Comparison of ENCODE assay signal across 8 mouse cellular contexts in the genomic region with DNA sequence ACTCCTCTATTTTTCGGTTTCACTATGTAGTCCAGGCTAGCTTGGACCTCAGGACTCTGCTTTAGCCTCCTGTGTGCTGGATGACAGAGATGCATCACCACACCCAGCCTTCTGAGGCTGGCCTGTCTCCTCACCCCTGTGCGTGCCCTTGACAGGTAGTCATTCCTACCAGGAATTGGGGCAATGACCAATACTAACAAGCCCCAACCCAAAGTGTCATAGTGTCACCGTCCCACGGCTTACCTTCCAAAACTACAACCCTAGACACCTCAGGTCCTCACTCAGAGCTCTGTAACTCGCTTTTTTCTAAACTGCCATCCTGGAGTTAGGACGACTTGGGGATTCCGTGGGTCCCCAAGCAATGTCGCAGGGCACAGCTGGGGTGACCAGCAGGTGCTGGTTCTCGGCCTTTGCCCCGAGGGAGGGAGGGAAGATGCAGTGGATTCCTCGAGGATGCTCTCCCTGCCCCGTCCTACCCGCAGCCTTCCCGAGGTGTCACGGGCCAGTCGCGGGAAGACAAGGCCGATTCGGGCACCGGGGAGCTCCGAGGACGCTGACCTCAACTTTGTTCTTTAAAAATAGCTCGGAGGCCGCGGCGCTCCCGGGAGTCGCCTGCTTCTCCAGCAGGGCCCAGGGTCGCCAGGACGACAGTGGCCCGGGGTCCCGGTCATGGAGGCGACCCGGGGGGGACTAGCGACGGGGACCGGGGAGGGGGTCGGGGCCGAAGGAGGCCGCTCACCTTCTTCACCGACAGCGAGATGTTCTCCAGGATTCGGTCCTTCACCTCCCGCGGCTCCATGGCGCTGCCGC. TPM values are rescaled to one million over a fixed set of nuclear protein-coding genes. Genes with fewer than 3 reads are reported as not detected.
DNase-seq lines count a peak whose midpoint lies in the region; ATAC-seq lines count a peak whose summit lies in the region.

No protein-coding gene starts in this region.

- peak; percentile 29 to 52 for DNase-seq in cerebellum, adult 18-20 months
- DNase-seq in cerebellum, adult 9-11 months = no peak
- peak; percentile 61 for DNase-seq in adrenal gland, postnatal 10 days
- DNase-seq in hindbrain, embryonic 10.5 days (ENCODE audit: low spot score) = peak; percentile 57
- DNase-seq in urinary bladder, postnatal 25 days (ENCODE audit: low spot score) = peak; percentile 38

- H3K27ac ChIP-seq in hindbrain, embryonic 10.5 days = peak overlapping the region; percentile 95
- H3K27ac ChIP-seq in limb, embryonic 13.5 days = peak overlapping the region; percentile 52; the same call in 1 of the 2 replicates
- H3K27ac ChIP-seq in midbrain, embryonic 16.5 days (ENCODE audit: low read length) = peak overlapping the region; percentile 80

- H3K4me2 ChIP-seq in limb, embryonic 13.5 days (replicated peaks) = peak overlapping the region; percentile 90
- peak overlapping the region; percentile 89 for H3K4me2 ChIP-seq in midbrain, embryonic 16.5 days (ENCODE audit: low read length)

- H3K4me1 ChIP-seq in hindbrain, embryonic 10.5 days (replicated peaks) = peaks cover 23% of the 10 kb centered on the region
- peaks cover 21% of the 10 kb centered on the region for H3K4me1 ChIP-seq in limb, embryonic 13.5 days
- peaks cover 14% of the 10 kb centered on the region for H3K4me1 ChIP-seq in midbrain, embryonic 16.5 days (ENCODE audit: control insufficient read depth, insufficient read depth, low read length)

- H3K9me3 ChIP-seq in hindbrain, embryonic 10.5 days = no peaks in the 10 kb centered on the region
- no peaks in the 10 kb centered on the region for H3K9me3 ChIP-seq in limb, embryonic 13.5 days
- H3K9me3 ChIP-seq in midbrain, embryonic 16.5 days (replicated peaks; ENCODE audit: control insufficient read depth, low read length, poor library complexity, severe bottlenecking) = no peaks in the 10 kb centered on the region

- peak overlapping the region; percentile 87 for H3K4me3 ChIP-seq in hindbrain, embryonic 10.5 days
- peak overlapping the region; percentile 84 for H3K4me3 ChIP-seq in limb, embryonic 13.5 days
- peak overlapping the region; percentile 90 for H3K4me3 ChIP-seq in midbrain, embryonic 16.5 days (ENCODE audit: low read depth, low read length)

- H3K36me3 ChIP-seq in hindbrain, embryonic 10.5 days = peaks cover 35% of the 10 kb centered on the region
- H3K36me3 ChIP-seq in limb, embryonic 13.5 days = peaks cover 37% of the 10 kb centered on the region
- H3K36me3 ChIP-seq in midbrain, embryonic 16.5 days (ENCODE audit: control insufficient read depth, insufficient read depth, low read length) = no peaks in the 10 kb centered on the region

- 4% methylated on average over 47 of the region's 47 CpGs for WGBS in hindbrain, embryonic 10.5 days
- WGBS in limb, embryonic 13.5 days = 5% methylated on average over 41 of the region's 47 CpGs
- 4% methylated on average over 42 of the region's 47 CpGs for WGBS in midbrain, embryonic 16.5 days

- ATAC-seq in erythroid progenitor cell, adult 5-6 weeks (replicated peaks; ENCODE audit: low FRiP score, poor library complexity, severe bottlenecking) = peak; percentile 47
- peak; percentile 29; the same call in 1 of the 2 replicates for ATAC-seq in limb, embryonic 13.5 days (ENCODE audit: low FRiP score, low read depth)
- ATAC-seq in midbrain, embryonic 16.5 days = peak; percentile 36

- H3K9ac ChIP-seq in limb, embryonic 13.5 days = peak overlapping the region; percentile 95
- peak overlapping the region; percentile 98 for H3K9ac ChIP-seq in midbrain, embryonic 16.5 days (ENCODE audit: low read depth, low read length)

- no peaks in the 10 kb centered on the region for H3K27me3 ChIP-seq in hindbrain, embryonic 10.5 days (ENCODE audit: insufficient read depth, poor library complexity, severe bottlenecking)
- no peaks in the 10 kb centered on the region for H3K27me3 ChIP-seq in limb, embryonic 13.5 days
- no peaks in the 10 kb centered on the region for H3K27me3 ChIP-seq in midbrain, embryonic 16.5 days (ENCODE audit: control insufficient read depth, insufficient read depth, low read depth, low read length)

RNA-seq across cellular contexts. Expression of gene Plekhm2, which starts 1.4 kb away (rescaled TPM):
- 10 to 100 TPM; 37.6 to 42.2 TPM for total RNA-seq in adrenal gland, postnatal 10 days (2021)
- 10.1 and 17.3 TPM in 2 replicates for total RNA-seq in erythroid progenitor cell, adult 5-6 weeks (2015; ENCODE audit: low replicate concordance)
- total RNA-seq in erythroid progenitor cell, adult 5-6 weeks (2017; ENCODE audit: low replicate concordance) = 2.3 and 4.9 TPM in 2 replicates
- 5.0 and 5.4 TPM in 2 replicates for polyA plus RNA-seq in hindbrain, embryonic 10.5 days (2016; fragmentation: Nextera tagmentation; extraction: Ambion mirVana)
- polyA plus RNA-seq in limb, embryonic 13.5 days (2015; fragmentation: Nextera tagmentation; extraction: Ambion mirVana) = 7.9 and 8.7 TPM in 2 replicates
- polyA plus RNA-seq in midbrain, embryonic 16.5 days (2015; fragmentation: Nextera tagmentation; extraction: Ambion mirVana) = 7.9 and 8.4 TPM in 2 replicates

RNA-seq across cellular contexts. Expression of gene Rsc1a1, which starts 22.1 kb away (rescaled TPM):
- total RNA-seq in adrenal gland, postnatal 10 days (2021) = 1 to 10 TPM; 2.8 to 3.5 TPM
- not detected in 2 replicates for total RNA-seq in erythroid progenitor cell, adult 5-6 weeks (2015; ENCODE audit: low replicate concordance)
- not detected in 2 replicates for total RNA-seq in erythroid progenitor cell, adult 5-6 weeks (2017; ENCODE audit: low replicate concordance)
- polyA plus RNA-seq in hindbrain, embryonic 10.5 days (2016; fragmentation: Nextera tagmentation; extraction: Ambion mirVana) = 2.9 TPM in 1 of 2 replicates, not detected in the other
- polyA plus RNA-seq in limb, embryonic 13.5 days (2015; fragmentation: Nextera tagmentation; extraction: Ambion mirVana) = 1.3 TPM in 1 of 2 replicates, not detected in the other
- 1.7 TPM in 1 of 2 replicates, not detected in the other for polyA plus RNA-seq in midbrain, embryonic 16.5 days (2015; fragmentation: Nextera tagmentation; extraction: Ambion mirVana)

RNA-seq across cellular contexts. Expression of gene Slc25a34, which starts 39.7 kb away (rescaled TPM):
- total RNA-seq in adrenal gland, postnatal 10 days (2021) = 10 to 100 TPM; 36.1 to 39.2 TPM
- total RNA-seq in erythroid progenitor cell, adult 5-6 weeks (2015; ENCODE audit: low replicate concordance) = not detected in 2 replicates
- total RNA-seq in erythroid progenitor cell, adult 5-6 weeks (2017; ENCODE audit: low replicate concordance) = not detected in 2 replicates
- 0.10 TPM in 1 of 2 replicates, not detected in the other for polyA plus RNA-seq in hindbrain, embryonic 10.5 days (2016; fragmentation: Nextera tagmentation; extraction: Ambion mirVana)
- polyA plus RNA-seq in limb, embryonic 13.5 days (2015; fragmentation: Nextera tagmentation; extraction: Ambion mirVana) = not detected in 2 replicates
- polyA plus RNA-seq in midbrain, embryonic 16.5 days (2015; fragmentation: Nextera tagmentation; extraction: Ambion mirVana) = 0.27 and 0.45 TPM in 2 replicates

RNA-seq across cellular contexts. Expression of gene Tmem82, which starts 44.9 kb away (rescaled TPM):
- 1 to 10 TPM; 7.9 to 9.5 TPM for total RNA-seq in adrenal gland, postnatal 10 days (2021)
- not detected in 2 replicates for total RNA-seq in erythroid progenitor cell, adult 5-6 weeks (2015; ENCODE audit: low replicate concordance)
- total RNA-seq in erythroid progenitor cell, adult 5-6 weeks (2017; ENCODE audit: low replicate concordance) = not detected in 2 replicates
- 1.2 and 1.5 TPM in 2 replicates for polyA plus RNA-seq in hindbrain, embryonic 10.5 days (2016; fragmentation: Nextera tagmentation; extraction: Ambion mirVana)
- 0.38 and 0.66 TPM in 2 replicates for polyA plus RNA-seq in limb, embryonic 13.5 days (2015; fragmentation: Nextera tagmentation; extraction: Ambion mirVana)
- polyA plus RNA-seq in midbrain, embryonic 16.5 days (2015; fragmentation: Nextera tagmentation; extraction: Ambion mirVana) = 0.14 and 0.43 TPM in 2 replicates

RNA-seq across cellular contexts. Expression of gene Fblim1, which starts 57.4 kb away (rescaled TPM):
- 10 to 100 TPM; 14.8 to 21.6 TPM for total RNA-seq in adrenal gland, postnatal 10 days (2021)
- 0.72 and 2.9 TPM in 2 replicates for total RNA-seq in erythroid progenitor cell, adult 5-6 weeks (2015; ENCODE audit: low replicate concordance)
- 0.77 TPM in 1 of 2 replicates, not detected in the other for total RNA-seq in erythroid progenitor cell, adult 5-6 weeks (2017; ENCODE audit: low replicate concordance)
- polyA plus RNA-seq in hindbrain, embryonic 10.5 days (2016; fragmentation: Nextera tagmentation; extraction: Ambion mirVana) = 33.7 and 34.4 TPM in 2 replicates
- polyA plus RNA-seq in limb, embryonic 13.5 days (2015; fragmentation: Nextera tagmentation; extraction: Ambion mirVana) = 62.4 and 67.7 TPM in 2 replicates
- polyA plus RNA-seq in midbrain, embryonic 16.5 days (2015; fragmentation: Nextera tagmentation; extraction: Ambion mirVana) = 35.6 and 37.8 TPM in 2 replicates
